Mouse (Mus musculus): ENCODE measurements around the gene Slc6a18. TPM values are rescaled to one million over a fixed set of nuclear protein-coding genes. Genes with fewer than 3 reads are reported as not detected.

Slc6a18 gene
- polyA plus RNA-seq, 1 experiment: not detected

GRCm38 (mm10) chr13:73693333-73693732 lies 15.5 kb upstream of the Slc6a18 start:
- no peaks in the 10 kb centered on the region for H3K36me3 ChIP-seq (ENCODE audit: control insufficient read depth, insufficient read depth)
- no peaks in the 10 kb centered on the region for H3K79me2 ChIP-seq (ENCODE audit: control insufficient read depth, insufficient read depth)
- peaks cover 4% of the 10 kb centered on the region for H3K27me3 ChIP-seq (ENCODE audit: control insufficient read depth, insufficient read depth, insufficient read length)
- H3K4me3 ChIP-seq (ENCODE audit: insufficient read depth, poor library complexity, severe bottlenecking): no peak overlapping the region
- H3ac ChIP-seq (ENCODE audit: control insufficient read depth, insufficient read length, low read depth): no peak overlapping the region
- TF ChIP-seq CTCF (IDR thresholded peaks at IDR 0.05; ENCODE audit: control insufficient read depth, insufficient read depth, insufficient read length): no peak
- TF ChIP-seq FOSL1 (IDR thresholded peaks at IDR 0.05; ENCODE audit: insufficient read depth, low read length, poor library complexity, severe bottlenecking): no peak
- TF ChIP-seq CEBPB (IDR thresholded peaks at IDR 0.05; ENCODE audit: low read depth): no peak
- TF ChIP-seq MAX (IDR thresholded peaks at IDR 0.05): no peak
- no peak for TF ChIP-seq USF1 (IDR thresholded peaks at IDR 0.05; ENCODE audit: low read depth)
- TF ChIP-seq MYOD1 (IDR thresholded peaks at IDR 0.05; ENCODE audit: control insufficient read depth, insufficient read length, low read depth): no peak
- no peak for TF ChIP-seq MYOG (IDR thresholded peaks at IDR 0.05; ENCODE audit: control insufficient read depth, extremely low read depth, insufficient read length)
- no peaks in the 10 kb centered on the region for H3K79me3 ChIP-seq (ENCODE audit: low read depth)

DNA sequence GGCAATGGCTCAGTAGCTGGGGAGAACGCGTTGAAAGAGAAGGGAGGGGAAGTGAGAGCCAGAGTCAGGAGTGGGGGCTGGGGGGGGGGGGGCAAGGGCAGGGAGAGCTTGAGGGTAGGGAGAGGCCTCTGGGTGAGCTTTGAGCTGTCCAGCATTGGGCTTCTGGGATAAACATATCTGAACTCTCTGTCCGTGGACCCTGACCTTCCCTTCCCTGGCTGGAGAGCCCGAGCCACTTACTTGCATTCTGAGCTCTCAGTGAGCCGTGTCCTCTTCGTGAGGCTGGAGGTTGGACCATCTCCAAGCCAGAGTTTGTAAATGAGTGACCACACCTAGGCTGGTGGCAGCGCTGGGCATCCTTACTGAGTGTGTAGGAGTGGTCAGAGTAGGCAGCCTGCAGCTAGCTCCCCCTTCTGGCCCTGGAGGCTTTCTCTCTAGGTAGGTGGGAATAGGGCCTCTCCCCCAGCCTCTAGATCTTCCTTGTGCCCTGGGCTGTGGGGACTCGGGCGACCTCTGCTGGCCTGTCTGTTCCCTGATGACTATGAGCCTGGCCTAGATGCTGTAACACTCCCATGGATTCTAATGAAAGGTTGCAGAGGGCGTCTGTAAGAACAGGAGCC lies 14.5 kb upstream of the Slc6a18 start:
- TF ChIP-seq MAX (IDR thresholded peaks at IDR 0.05): no peak
- TF ChIP-seq CEBPB (IDR thresholded peaks at IDR 0.05; ENCODE audit: low read depth): no peak
- no peak for TF ChIP-seq FOSL1 (IDR thresholded peaks at IDR 0.05; ENCODE audit: insufficient read depth, low read length, poor library complexity, severe bottlenecking)
- TF ChIP-seq MYOD1 (IDR thresholded peaks at IDR 0.05; ENCODE audit: control insufficient read depth, insufficient read length, low read depth): no peak
- peak; percentile 6 for TF ChIP-seq CTCF (IDR thresholded peaks at IDR 0.05; ENCODE audit: control insufficient read depth, insufficient read depth, insufficient read length)
- TF ChIP-seq USF1 (IDR thresholded peaks at IDR 0.05; ENCODE audit: low read depth): no peak
- TF ChIP-seq MYOG (IDR thresholded peaks at IDR 0.05; ENCODE audit: control insufficient read depth, extremely low read depth, insufficient read length): no peak
- Histone ChIP-seq H3K79me2 (ENCODE audit: control insufficient read depth, insufficient read depth) (no peaks in the 10 kb centered on the region), H3K79me3 (ENCODE audit: low read depth) (no peaks in the 10 kb centered on the region), H3K4me3 (ENCODE audit: insufficient read depth, poor library complexity, severe bottlenecking) (no peak overlapping the region), H3ac (ENCODE audit: control insufficient read depth, insufficient read length, low read depth) (no peak overlapping the region), H3K36me3 (ENCODE audit: control insufficient read depth, insufficient read depth) (no peaks in the 10 kb centered on the region), H3K27me3 (ENCODE audit: control insufficient read depth, insufficient read depth, insufficient read length) (peaks cover 4% of the 10 kb centered on the region)

DNA sequence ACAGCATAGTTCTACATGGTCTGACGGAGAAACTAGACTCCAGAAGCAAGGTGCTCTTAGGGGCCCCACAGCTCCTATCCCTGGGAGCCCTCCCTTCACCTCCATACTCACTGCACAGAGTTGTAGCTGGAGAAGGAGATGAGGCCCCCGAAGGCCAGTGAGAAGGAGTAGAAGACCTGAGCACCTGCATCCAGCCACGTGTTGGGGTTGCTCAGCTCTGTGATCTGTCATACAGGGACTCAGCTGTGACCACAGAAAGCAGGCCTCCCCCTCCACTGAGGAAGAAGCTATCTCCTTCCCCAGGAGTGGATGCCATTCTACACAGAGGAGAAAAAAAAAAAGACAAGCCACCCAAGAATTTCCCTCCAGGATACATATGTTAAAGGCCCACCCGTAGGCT lies 11.1 kb upstream of the Slc6a18 start:
- TF ChIP-seq CTCF (IDR thresholded peaks at IDR 0.05; ENCODE audit: control insufficient read depth, insufficient read depth, insufficient read length) (no peak), MYOD1 (IDR thresholded peaks at IDR 0.05; ENCODE audit: control insufficient read depth, insufficient read length, low read depth) (no peak), CEBPB (IDR thresholded peaks at IDR 0.05; ENCODE audit: low read depth) (no peak), FOSL1 (IDR thresholded peaks at IDR 0.05; ENCODE audit: insufficient read depth, low read length, poor library complexity, severe bottlenecking) (no peak), MAX (IDR thresholded peaks at IDR 0.05) (no peak)
- H3K79me2 ChIP-seq (ENCODE audit: control insufficient read depth, insufficient read depth): no peaks in the 10 kb centered on the region
- H3K27me3 ChIP-seq (ENCODE audit: control insufficient read depth, insufficient read depth, insufficient read length): peaks cover 4% of the 10 kb centered on the region
- H3K79me3 ChIP-seq (ENCODE audit: low read depth): no peaks in the 10 kb centered on the region
- H3K36me3 ChIP-seq (ENCODE audit: control insufficient read depth, insufficient read depth): no peaks in the 10 kb centered on the region
- H3ac ChIP-seq (ENCODE audit: control insufficient read depth, insufficient read length, low read depth): no peak overlapping the region
- H3K4me3 ChIP-seq (ENCODE audit: insufficient read depth, poor library complexity, severe bottlenecking): no peak overlapping the region

DNA sequence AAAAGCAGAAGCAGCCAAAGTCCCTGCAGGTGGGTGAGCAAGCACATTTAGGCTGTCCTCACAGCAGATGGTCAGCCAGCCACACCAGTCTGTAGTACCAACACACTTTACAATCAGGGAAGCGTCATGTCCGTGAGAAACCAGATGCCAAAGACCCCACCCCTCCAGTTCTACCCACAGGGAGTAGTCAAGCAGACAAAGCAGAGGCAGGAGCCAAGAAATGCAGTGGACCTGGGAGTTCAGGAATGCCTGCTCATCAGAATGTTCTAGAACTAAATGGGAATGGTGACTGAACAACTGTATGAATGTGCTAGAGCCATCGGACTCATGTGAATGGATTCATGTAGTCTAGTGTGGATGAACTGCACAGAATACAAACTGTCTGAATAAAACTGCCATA lies 9.8 kb upstream of the Slc6a18 start:
- H3K79me2 ChIP-seq (ENCODE audit: control insufficient read depth, insufficient read depth): no peaks in the 10 kb centered on the region
- no peaks in the 10 kb centered on the region for H3K79me3 ChIP-seq (ENCODE audit: low read depth)
- H3K27me3 ChIP-seq (ENCODE audit: control insufficient read depth, insufficient read depth, insufficient read length): peaks cover 4% of the 10 kb centered on the region
- H3K36me3 ChIP-seq (ENCODE audit: control insufficient read depth, insufficient read depth): no peaks in the 10 kb centered on the region
- H3ac ChIP-seq (ENCODE audit: control insufficient read depth, insufficient read length, low read depth): no peak overlapping the region
- TF ChIP-seq USF1 (IDR thresholded peaks at IDR 0.05; ENCODE audit: low read depth): no peak
- TF ChIP-seq MYOD1 (IDR thresholded peaks at IDR 0.05; ENCODE audit: control insufficient read depth, insufficient read length, low read depth): no peak
- no peak for TF ChIP-seq CTCF (IDR thresholded peaks at IDR 0.05; ENCODE audit: control insufficient read depth, insufficient read depth, insufficient read length)
- TF ChIP-seq FOSL1 (IDR thresholded peaks at IDR 0.05; ENCODE audit: insufficient read depth, low read length, poor library complexity, severe bottlenecking): no peak
- no peak for TF ChIP-seq CEBPB (IDR thresholded peaks at IDR 0.05; ENCODE audit: low read depth)
- TF ChIP-seq MAX (IDR thresholded peaks at IDR 0.05): no peak
- no peak for TF ChIP-seq MYOG (IDR thresholded peaks at IDR 0.05; ENCODE audit: control insufficient read depth, extremely low read depth, insufficient read length)
- H3K4me3 ChIP-seq (ENCODE audit: insufficient read depth, poor library complexity, severe bottlenecking): no peak overlapping the region

GRCm38 (mm10) chr13:73685502-73685901 lies 7.7 kb upstream of the Slc6a18 start:
- no peaks in the 10 kb centered on the region for H3K79me2 ChIP-seq (ENCODE audit: control insufficient read depth, insufficient read depth)
- no peaks in the 10 kb centered on the region for H3K36me3 ChIP-seq (ENCODE audit: control insufficient read depth, insufficient read depth)
- TF ChIP-seq USF1 (IDR thresholded peaks at IDR 0.05; ENCODE audit: low read depth) (no peak), MYOG (IDR thresholded peaks at IDR 0.05; ENCODE audit: control insufficient read depth, extremely low read depth, insufficient read length) (no peak), CEBPB (IDR thresholded peaks at IDR 0.05; ENCODE audit: low read depth) (no peak), MAX (IDR thresholded peaks at IDR 0.05) (no peak)
- H3ac ChIP-seq (ENCODE audit: control insufficient read depth, insufficient read length, low read depth): no peak overlapping the region
- peaks cover 4% of the 10 kb centered on the region for H3K27me3 ChIP-seq (ENCODE audit: control insufficient read depth, insufficient read depth, insufficient read length)
- H3K79me3 ChIP-seq (ENCODE audit: low read depth): no peaks in the 10 kb centered on the region
- H3K4me3 ChIP-seq (ENCODE audit: insufficient read depth, poor library complexity, severe bottlenecking): no peak overlapping the region

DNA sequence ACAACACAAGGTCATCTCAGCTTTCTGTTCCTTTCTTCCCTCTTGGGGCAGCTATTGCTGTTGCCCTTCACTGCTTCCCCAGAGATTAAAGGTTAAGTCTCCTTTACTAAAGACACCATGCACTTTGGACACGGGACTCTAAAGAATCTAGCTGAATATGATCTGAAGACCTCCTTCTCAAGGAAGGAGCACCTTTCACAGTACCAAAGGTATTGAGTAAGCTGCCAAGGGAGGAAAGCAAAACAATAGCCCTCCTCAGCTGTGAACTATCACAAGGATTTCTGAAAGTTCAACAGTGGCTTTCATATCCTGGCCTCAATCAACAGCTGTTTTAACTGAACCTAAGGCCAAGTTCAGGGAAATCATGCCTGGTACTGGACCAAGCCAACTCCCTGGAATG lies 6.6 kb upstream of the Slc6a18 start:
- peaks cover 4% of the 10 kb centered on the region for H3K27me3 ChIP-seq (ENCODE audit: control insufficient read depth, insufficient read depth, insufficient read length)
- H3K4me3 ChIP-seq (ENCODE audit: insufficient read depth, poor library complexity, severe bottlenecking): no peak overlapping the region
- no peak overlapping the region for H3ac ChIP-seq (ENCODE audit: control insufficient read depth, insufficient read length, low read depth)
- H3K36me3 ChIP-seq (ENCODE audit: control insufficient read depth, insufficient read depth): no peaks in the 10 kb centered on the region
- no peaks in the 10 kb centered on the region for H3K79me2 ChIP-seq (ENCODE audit: control insufficient read depth, insufficient read depth)
- no peak for TF ChIP-seq USF1 (IDR thresholded peaks at IDR 0.05; ENCODE audit: low read depth)
- TF ChIP-seq MYOD1 (IDR thresholded peaks at IDR 0.05; ENCODE audit: control insufficient read depth, insufficient read length, low read depth): no peak
- TF ChIP-seq FOSL1 (IDR thresholded peaks at IDR 0.05; ENCODE audit: insufficient read depth, low read length, poor library complexity, severe bottlenecking): no peak
- no peak for TF ChIP-seq CTCF (IDR thresholded peaks at IDR 0.05; ENCODE audit: control insufficient read depth, insufficient read depth, insufficient read length)
- no peak for TF ChIP-seq MAX (IDR thresholded peaks at IDR 0.05)
- no peak for TF ChIP-seq CEBPB (IDR thresholded peaks at IDR 0.05; ENCODE audit: low read depth)
- no peak for TF ChIP-seq MYOG (IDR thresholded peaks at IDR 0.05; ENCODE audit: control insufficient read depth, extremely low read depth, insufficient read length)
- H3K79me3 ChIP-seq (ENCODE audit: low read depth): no peaks in the 10 kb centered on the region

Data from C2C12 (cell line).